Mouse (Mus musculus) embryonic facial prominence, embryonic 10.5 days (tissue): ENCODE results near the gene Cdc25a. TPM values are rescaled to one million over a fixed set of nuclear protein-coding genes. Genes with fewer than 3 reads are reported as not detected.

Source experiments
- DNase-seq: peaks from one replicate; pipeline ENCODE4 v3.0.0-alpha.2; 2017; ENCODE audit warnings: low spot score
- H3K27ac ChIP-seq: fragments of 300-500 bp; sonication (generic); replicated peaks from 2 replicates; pipeline ENCODE4 v1.5.1; 2016; ENCODE audit warnings: mild to moderate bottlenecking
- H3K27me3 ChIP-seq: fragments of 300-500 bp; sonication (generic); replicated peaks from 2 replicates; pipeline ENCODE4 v1.6.1; 2016; ENCODE audit warnings: low read depth, mild to moderate bottlenecking; ENCODE audit not compliant: poor library complexity, severe bottlenecking
- H3K36me3 ChIP-seq: fragments of 300-500 bp; sonication (generic); replicated peaks from 2 replicates; pipeline ENCODE4 v1.6.1; 2016; ENCODE audit warnings: mild to moderate bottlenecking, moderate library complexity
- H3K4me1 ChIP-seq: fragments of 300-500 bp; sonication (generic); 2 replicates; pipeline ENCODE4 v1.6.1; 2016
- H3K4me3 ChIP-seq: fragments of 300-500 bp; sonication (generic); 2 replicates; pipeline ENCODE4 v1.5.1; 2016; ENCODE audit warnings: mild to moderate bottlenecking, moderate library complexity
- H3K9me3 ChIP-seq: fragments of 300-500 bp; sonication (generic); 2 replicates; pipeline ENCODE4 v1.6.1; 2016; ENCODE audit warnings: mild to moderate bottlenecking
- WGBS: fragments of 180-500 bp; shearing (Covaris S2); methylation state at CpG from one replicate; pipeline ENCODE4 v1.1.7; 2016; 5-methylcytosine and 5-hydroxymethylcytosine counted together
- polyA plus RNA-seq: library from polyadenylated mRNA; unstranded; fragments of >200 nt; fragmentation: Nextera tagmentation; extraction: Ambion mirVana; gene quantifications from 2 replicates; pipeline ENCODE4 v1.2.1, GENCODE M21; 2016

The Cdc25a gene
- polyA plus RNA-seq, 1 experiment from 2014 or later, result 47.0 TPM

DNA sequence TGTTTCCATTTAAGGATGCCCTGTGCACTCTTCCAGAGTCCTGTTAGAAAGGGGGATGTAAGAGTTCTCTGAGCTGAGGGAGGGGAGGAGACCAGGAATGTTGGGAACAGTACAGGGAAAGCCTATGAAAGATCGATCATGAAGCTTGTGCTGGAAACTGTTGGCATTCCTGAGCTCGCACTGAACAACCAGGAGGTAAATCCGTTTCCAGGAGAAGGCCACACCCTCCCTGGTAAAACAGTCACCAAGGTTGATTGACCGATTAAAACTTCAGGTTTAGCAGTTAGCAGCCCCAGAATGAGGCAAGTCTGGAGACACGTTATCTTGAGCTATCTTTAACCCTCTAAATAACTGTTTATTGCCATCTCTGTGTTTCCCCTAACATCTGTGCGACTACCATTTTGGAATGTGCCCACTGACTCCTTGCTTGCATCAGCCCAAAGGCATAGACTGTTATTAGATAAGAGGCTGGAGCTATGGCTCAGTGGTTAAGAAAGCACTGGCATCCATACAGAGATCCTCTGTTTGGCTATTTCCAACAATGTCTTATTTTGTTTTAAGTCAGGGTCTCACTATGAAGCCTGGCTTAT is 4.3 kb upstream of the Cdc25a start:
- no peak for DNase-seq
- Histone ChIP-seq H3K9me3 (no peaks in the 10 kb centered on the region), H3K27ac (no peak overlapping the region; the same call in 1 of the 2 replicates), H3K36me3 (no peaks in the 10 kb centered on the region), H3K4me3 (no peak overlapping the region), H3K27me3 (no peaks in the 10 kb centered on the region), H3K4me1 (peaks cover 11% of the 10 kb centered on the region)
- 44% methylated on average over 6 of the region's 6 CpGs for WGBS

DNA sequence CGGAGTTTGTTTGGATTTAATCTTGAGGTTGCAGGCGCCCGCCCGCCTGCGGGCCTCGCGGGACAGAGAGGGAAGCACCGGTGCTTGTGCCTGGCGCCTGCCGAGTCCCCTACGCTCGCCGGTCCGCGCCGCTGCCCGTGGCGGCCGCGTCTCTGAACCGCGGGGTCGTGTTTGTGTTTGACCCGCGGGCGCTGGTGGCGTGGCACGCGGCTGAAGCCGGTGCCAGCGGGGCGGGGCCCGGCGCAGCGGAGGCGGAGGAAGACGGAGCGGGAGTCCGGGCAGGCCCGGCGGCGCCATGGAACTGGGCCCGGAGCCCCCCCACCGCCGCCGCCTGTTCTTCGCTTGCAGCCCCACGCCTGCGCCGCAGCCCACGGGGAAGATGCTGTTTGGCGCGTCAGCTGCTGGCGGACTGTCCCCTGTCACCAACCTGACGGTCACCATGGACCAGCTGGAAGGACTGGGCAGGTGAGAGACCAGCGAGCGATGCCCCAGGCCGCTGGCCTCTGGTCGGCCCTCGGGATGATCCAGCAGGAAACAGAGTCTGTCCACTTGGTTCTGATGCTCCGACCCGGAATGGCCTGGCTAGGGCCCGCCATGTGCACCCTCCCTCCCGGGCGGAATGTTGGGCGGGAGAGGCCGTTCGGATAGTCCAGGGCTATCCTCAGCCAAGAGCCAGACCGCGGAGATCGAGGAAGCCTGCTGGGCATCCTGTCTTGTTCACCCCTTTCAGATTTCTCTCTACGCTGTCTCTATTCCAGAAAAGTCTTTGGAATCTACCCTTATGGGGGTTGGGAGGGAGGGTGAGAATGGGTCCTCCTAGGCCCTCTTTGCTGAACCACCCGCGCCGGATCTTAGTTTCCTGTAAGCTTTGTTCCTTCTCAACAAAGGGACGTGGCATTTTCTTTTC is 569 bp downstream of the Cdc25a start:
- under 1% methylated on average over 76 of the region's 76 CpGs for WGBS
- DNase-seq, result no peak
- H3K4me3 ChIP-seq, result peak overlapping the region; percentile 99

DNA sequence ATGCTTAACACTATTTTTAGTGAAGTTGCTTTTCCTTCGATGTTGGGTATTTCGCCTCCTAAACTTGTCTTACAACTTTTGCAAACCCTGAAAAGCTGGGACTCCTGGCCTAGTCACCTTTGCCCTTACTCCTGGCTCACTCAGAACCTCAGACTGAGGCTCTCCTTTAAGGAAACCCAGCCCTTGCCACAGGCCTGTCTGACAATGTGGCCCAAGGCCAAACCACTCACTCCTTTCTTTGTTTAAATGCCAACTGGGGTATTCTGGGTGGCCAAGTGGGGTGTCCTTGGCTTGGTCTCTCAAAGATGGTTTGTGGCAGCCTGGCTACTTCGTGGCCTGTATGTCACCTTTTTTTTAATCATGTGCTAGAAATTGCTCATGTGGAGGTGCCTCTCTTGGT is 1.4 kb downstream of the Cdc25a start:
- Histone ChIP-seq H3K9me3 (no peaks in the 10 kb centered on the region), H3K27ac (peak overlapping the region; percentile 97), H3K36me3 (peaks cover 45% of the 10 kb centered on the region), H3K27me3 (no peaks in the 10 kb centered on the region), H3K4me1 (peaks cover 15% of the 10 kb centered on the region), H3K4me3 (peak overlapping the region; percentile 99)
- WGBS, result 10% methylated on average over 3 of the region's 3 CpGs
- DNase-seq, result peak; percentile 36

More for the DNA sequence above, 569 bp downstream of the Cdc25a start:
- Histone ChIP-seq H3K27ac (peak overlapping the region; percentile 97), H3K4me1 (peaks cover 19% of the 10 kb centered on the region), H3K27me3 (no peaks in the 10 kb centered on the region), H3K9me3 (no peaks in the 10 kb centered on the region), H3K36me3 (peaks cover 37% of the 10 kb centered on the region)

DNA sequence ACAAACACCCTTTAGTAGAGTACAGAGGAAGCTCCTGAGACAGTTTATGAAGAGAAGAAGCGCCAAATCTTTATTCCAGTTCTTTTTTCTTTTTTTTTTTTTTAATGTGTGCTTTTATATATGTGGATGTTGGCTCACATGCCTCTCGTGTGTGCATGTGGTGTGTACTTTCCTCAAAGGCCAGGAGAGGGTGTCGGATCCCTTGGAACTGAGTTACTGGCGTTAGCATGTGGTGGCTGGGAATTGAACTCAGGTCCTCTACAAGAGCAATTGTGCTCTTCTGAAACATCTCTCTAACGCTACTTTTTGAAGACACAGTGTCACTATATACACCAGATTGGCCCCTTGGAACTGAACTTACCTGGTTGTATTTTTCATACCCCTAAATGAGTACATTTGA is 2.3 kb downstream of the Cdc25a start:
- Histone ChIP-seq H3K9me3 (no peaks in the 10 kb centered on the region), H3K4me3 (peak overlapping the region; percentile 99), H3K4me1 (peaks cover 15% of the 10 kb centered on the region), H3K27ac (no peak overlapping the region), H3K36me3 (peaks cover 54% of the 10 kb centered on the region), H3K27me3 (no peaks in the 10 kb centered on the region)
- DNase-seq, result no peak
- WGBS, result 78% methylated on average over 5 of the region's 5 CpGs

DNA sequence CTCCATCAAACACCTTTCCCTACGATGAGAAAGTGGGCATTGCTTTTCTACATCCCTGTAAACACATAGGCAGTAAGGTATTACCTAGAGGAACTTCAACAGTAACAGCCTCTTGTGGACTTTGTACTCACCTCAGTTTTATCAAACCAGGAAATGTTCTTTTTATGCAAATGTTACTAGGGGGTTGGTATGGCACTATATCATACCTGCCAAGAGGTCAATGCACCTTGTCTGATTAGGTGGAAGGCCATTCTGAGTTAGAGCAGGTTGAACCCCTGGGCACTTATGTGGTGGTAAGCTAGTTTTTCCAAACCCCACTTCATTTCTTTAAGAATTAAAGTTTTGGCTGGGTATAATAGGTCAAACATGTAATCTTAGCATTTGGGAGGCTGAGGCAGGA is 3.9 kb downstream of the Cdc25a start:
- WGBS, result 95% methylated on average over 1 of the region's 1 CpGs
- peaks cover 71% of the 10 kb centered on the region for H3K36me3 ChIP-seq

DNA sequence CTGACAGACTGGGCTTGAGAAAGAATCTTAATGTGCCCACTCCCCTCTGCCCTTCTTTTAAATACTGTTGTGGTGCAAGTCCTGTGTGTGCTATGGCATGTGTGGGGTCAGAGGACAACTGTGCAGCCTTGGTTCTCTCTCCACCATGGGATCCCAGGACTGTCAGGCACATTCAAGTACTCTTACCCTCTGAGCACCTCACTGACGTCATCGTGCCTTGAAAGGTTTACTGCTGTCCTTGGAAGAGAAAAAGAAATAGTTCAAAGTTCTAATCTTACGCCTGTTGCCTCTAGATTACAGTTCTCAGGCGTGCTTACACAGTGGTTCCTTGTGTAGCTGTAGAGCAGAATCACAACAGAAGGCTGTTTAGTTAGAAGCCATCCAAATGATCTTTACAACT is 10.9 kb downstream of the Cdc25a start:
- Histone ChIP-seq H3K9me3 (no peaks in the 10 kb centered on the region), H3K36me3 (peaks cover 100% of the 10 kb centered on the region), H3K4me1 (no peaks in the 10 kb centered on the region), H3K27ac (no peak overlapping the region), H3K4me3 (no peak overlapping the region), H3K27me3 (no peaks in the 10 kb centered on the region)
- no peak for DNase-seq
- WGBS, result 87% methylated on average over 4 of the region's 4 CpGs

More for the DNA sequence above, 3.9 kb downstream of the Cdc25a start:
- no peak for DNase-seq
- Histone ChIP-seq H3K4me1 (peaks cover 15% of the 10 kb centered on the region), H3K27me3 (no peaks in the 10 kb centered on the region), H3K4me3 (no peak overlapping the region), H3K27ac (no peak overlapping the region), H3K9me3 (no peaks in the 10 kb centered on the region)

DNA sequence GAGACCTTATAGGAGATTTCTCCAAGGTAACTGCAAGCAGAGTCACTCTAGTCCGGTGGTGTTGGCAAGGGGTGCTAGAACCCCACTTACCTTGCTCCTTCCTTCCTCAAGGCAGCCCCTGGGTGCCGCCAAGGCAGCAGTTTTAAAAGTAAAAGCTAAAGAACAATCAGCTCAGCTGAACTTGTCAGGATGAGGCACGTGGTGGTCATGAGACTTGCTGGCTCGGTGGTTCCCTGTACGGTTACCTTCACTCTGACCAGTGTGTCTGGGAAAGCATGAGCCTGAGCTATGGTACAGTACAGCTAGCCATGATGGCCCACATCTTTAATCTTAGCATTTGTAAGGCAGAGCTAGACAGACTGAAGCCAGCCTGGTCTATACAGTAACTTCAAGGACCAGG is 11.9 kb downstream of the Cdc25a start:
- no peaks in the 10 kb centered on the region for H3K9me3 ChIP-seq
- WGBS, result 89% methylated on average over 5 of the region's 5 CpGs
- DNase-seq, result no peak
- H3K36me3 ChIP-seq, result peaks cover 100% of the 10 kb centered on the region
- no peak overlapping the region for H3K27ac ChIP-seq
- H3K27me3 ChIP-seq, result no peaks in the 10 kb centered on the region
- H3K4me1 ChIP-seq, result no peaks in the 10 kb centered on the region
- H3K4me3 ChIP-seq, result no peak overlapping the region

DNA sequence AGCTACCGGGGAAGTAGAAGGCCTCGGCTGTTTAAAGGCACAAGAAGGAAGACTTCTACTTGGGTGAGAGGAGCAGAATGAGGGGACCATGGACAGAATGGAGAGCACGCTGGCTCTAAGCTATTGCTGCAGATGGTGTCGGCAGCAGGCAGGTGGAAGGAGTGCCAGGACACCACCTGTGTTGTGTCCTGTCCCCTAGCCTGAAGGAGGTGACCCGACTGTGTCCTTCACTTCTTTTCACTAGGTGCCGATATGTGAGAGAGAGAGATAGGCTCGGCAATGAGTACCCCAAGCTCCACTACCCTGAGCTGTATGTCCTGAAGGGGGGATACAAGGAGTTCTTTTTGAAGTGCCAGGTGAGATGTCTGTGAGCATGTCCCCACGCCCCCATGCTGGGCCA is 16.1 kb downstream of the Cdc25a start:
- no peaks in the 10 kb centered on the region for H3K27me3 ChIP-seq
- DNase-seq, result no peak
- H3K27ac ChIP-seq, result no peak overlapping the region
- H3K9me3 ChIP-seq, result no peaks in the 10 kb centered on the region
- WGBS, result 91% methylated on average over 8 of the region's 8 CpGs
- peaks cover 17% of the 10 kb centered on the region for H3K4me1 ChIP-seq
- peaks cover 98% of the 10 kb centered on the region for H3K36me3 ChIP-seq
- H3K4me3 ChIP-seq, result no peak overlapping the region

DNA sequence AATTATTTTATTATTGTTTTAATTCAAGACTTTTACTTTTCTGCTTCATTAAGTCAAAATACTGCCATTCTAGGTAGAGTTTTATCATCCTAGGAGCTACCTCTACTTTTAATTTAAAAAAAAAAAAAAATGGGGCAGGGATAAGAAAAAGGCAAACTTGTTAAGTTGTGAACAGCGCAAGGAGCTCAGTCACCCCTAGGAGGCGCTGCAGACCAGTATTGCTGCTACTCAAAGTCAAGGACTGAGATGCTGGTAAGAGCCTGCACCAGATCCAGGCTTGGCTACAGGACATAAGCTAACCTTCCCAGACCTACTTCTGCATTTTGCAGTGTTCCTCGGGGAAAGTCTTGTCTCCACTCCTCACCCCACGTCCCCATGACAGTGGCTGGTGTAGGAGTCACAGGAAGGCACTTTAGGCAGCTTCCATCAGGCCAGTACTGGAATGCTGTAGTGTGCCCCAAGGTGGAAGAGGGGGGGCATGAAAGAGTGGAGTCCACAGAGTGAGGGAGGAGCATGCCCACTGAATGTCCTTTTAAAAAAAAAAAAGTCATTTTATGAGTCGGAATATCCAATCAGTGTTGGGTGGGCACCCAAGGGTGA is 17.4 kb downstream of the Cdc25a start:
- DNase-seq, result peak; percentile 82
- no peaks in the 10 kb centered on the region for H3K9me3 ChIP-seq
- peaks cover 90% of the 10 kb centered on the region for H3K36me3 ChIP-seq
- H3K4me3 ChIP-seq, result no peak overlapping the region
- no peak overlapping the region for H3K27ac ChIP-seq
- no peaks in the 10 kb centered on the region for H3K27me3 ChIP-seq
- WGBS, result 74% methylated on average over 5 of the region's 5 CpGs
- peaks cover 17% of the 10 kb centered on the region for H3K4me1 ChIP-seq

DNA sequence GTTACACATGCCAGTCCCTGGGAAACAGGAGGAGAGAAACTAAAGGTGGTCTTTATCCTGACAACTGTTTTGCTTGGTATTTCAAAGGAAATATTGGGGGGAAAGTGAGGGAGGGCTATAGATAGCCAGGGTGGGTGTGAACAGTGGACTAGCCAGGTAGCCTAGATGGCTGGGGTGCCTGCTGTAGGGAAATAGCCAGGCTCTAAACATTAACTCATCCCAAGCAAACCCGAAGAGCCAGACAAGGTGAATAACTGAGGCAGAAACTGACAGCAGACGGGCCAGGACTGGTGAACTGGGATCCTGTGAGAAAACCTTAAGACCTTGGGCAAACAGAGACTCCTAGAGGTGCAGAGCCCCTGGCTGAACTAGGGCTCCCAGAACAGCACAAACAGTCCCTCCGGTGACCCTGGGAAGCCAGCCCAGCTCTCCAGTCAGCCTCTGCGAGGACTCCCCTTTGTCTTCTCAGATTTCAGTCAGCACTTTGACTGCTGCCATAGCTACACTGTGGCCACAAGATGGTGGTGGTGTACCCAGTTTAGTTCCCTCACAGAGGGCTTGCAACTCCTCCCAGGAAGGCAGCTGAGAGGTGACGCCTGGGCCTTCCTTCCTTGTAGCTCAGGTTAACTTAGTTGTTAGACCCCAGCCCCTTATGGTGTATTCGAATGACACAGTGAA is 19.2 kb downstream of the Cdc25a start:
- Histone ChIP-seq H3K27ac (peak overlapping the region; percentile 89), H3K9me3 (no peaks in the 10 kb centered on the region), H3K27me3 (no peaks in the 10 kb centered on the region), H3K36me3 (peaks cover 76% of the 10 kb centered on the region), H3K4me3 (no peak overlapping the region), H3K4me1 (peaks cover 25% of the 10 kb centered on the region)
- peak; percentile 86 for DNase-seq
- 27% methylated on average over 6 of the region's 6 CpGs for WGBS

DNA sequence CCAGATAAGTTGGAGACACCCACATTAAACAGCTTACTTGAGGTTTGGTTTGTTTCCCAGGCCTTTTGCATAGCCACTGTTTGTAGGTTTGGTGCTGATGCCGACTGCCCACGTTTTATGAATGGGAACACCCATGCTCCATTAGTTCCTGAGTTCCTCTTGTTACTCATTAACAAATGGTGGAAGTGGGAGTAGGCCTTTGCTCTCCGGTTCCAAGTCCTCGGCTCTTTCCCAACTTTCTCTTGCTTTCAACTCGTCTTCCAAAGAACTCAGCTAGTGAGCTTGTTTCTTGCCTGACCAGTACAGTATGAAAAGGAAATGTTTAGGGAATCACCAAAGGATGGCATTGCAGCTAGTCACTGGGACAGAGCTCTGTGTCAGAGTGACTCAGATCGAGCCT is 20.2 kb downstream of the Cdc25a start:
- no peak for DNase-seq
- H3K9me3 ChIP-seq, result no peaks in the 10 kb centered on the region
- 90% methylated on average over 6 of the region's 6 CpGs for WGBS
- H3K27ac ChIP-seq, result no peak overlapping the region
- H3K36me3 ChIP-seq, result peaks cover 65% of the 10 kb centered on the region
- H3K27me3 ChIP-seq, result no peaks in the 10 kb centered on the region
- H3K4me3 ChIP-seq, result no peak overlapping the region
- peaks cover 29% of the 10 kb centered on the region for H3K4me1 ChIP-seq
